Mouse (Mus musculus) limb, embryonic 13.5 days (tissue): ENCODE measurements at regions not wholly inside any gene's neighbourhood (a gene's known extent, or its start where the extent isn't known, plus 50 kb on each side); places are given as distances from the start of the nearest gene placed in this dataset.

Experiments used
- ATAC-seq: fragments of 200-750 bp; cut with Nextera tagmentation; 2 replicates; pipeline ENCODE4 v1.8.0; 2017; ENCODE audit warnings: low read depth, moderate number of reproducible peaks, moderate TSS enrichment; ENCODE audit not compliant: low FRiP score
- H3K27ac ChIP-seq: fragments of 300-500 bp; sonication (generic); 2 replicates; pipeline ENCODE4 v1.5.1; 2015; ENCODE audit warnings: inconsistent platforms, mild to moderate bottlenecking, moderate library complexity
- H3K27me3 ChIP-seq: fragments of 300-500 bp; sonication (generic); 2 replicates; pipeline ENCODE4 v1.6.1; 2015; ENCODE audit warnings: mild to moderate bottlenecking, inconsistent platforms
- H3K36me3 ChIP-seq: fragments of 300-500 bp; sonication (generic); 2 replicates; pipeline ENCODE4 v1.6.1; 2015; ENCODE audit warnings: inconsistent platforms, mild to moderate bottlenecking, moderate library complexity
- H3K4me1 ChIP-seq: fragments of 300-500 bp; sonication (generic); 2 replicates; pipeline ENCODE4 v1.6.1; 2015; ENCODE audit warnings: inconsistent platforms
- H3K4me2 ChIP-seq: fragments of 300-500 bp; sonication (generic); replicated peaks from 2 replicates; pipeline ENCODE4 v1.6.1; 2015; ENCODE audit warnings: inconsistent platforms, mild to moderate bottlenecking, moderate library complexity
- H3K4me3 ChIP-seq: fragments of 300-500 bp; sonication (generic); 2 replicates; pipeline ENCODE4 v1.5.1; 2015; ENCODE audit warnings: moderate library complexity, mild to moderate bottlenecking, inconsistent platforms
- H3K9ac ChIP-seq: fragments of 300-500 bp; sonication (generic); 2 replicates; pipeline ENCODE4 v1.6.1; 2015; ENCODE audit warnings: mild to moderate bottlenecking, inconsistent platforms
- H3K9me3 ChIP-seq: fragments of 300-500 bp; sonication (generic); 2 replicates; pipeline ENCODE4 v1.6.1; 2016; ENCODE audit warnings: inconsistent platforms
- WGBS: fragments of 180-500 bp; shearing (Covaris S2); methylation state at CpG from one replicate; pipeline ENCODE4 v1.1.7; 2015; 5-methylcytosine and 5-hydroxymethylcytosine counted together

- Histone ChIP-seq H3K27ac (no peak overlapping the region), H3K9ac (no peak overlapping the region), H3K4me2 (no peak overlapping the region), H3K4me1 (no peaks in the 10 kb centered on the region), H3K4me3 (no peak overlapping the region), H3K27me3 (no peaks in the 10 kb centered on the region), H3K36me3 (no peaks in the 10 kb centered on the region), H3K9me3 (peaks cover 10% of the 10 kb centered on the region; the same call in 1 of the 2 replicates)
- no peak for ATAC-seq
- WGBS, result 40% methylated on average over 1 of the region's 1 CpGs
Measured at GRCm38 (mm10) chr13:78323183-78323582, 123.6 kb upstream of the Nr2f1 start.

- no peak for ATAC-seq
- Histone ChIP-seq H3K4me3 (no peak overlapping the region), H3K27ac (no peak overlapping the region), H3K27me3 (no peaks in the 10 kb centered on the region), H3K9me3 (peaks cover 10% of the 10 kb centered on the region; the same call in 1 of the 2 replicates), H3K4me1 (no peaks in the 10 kb centered on the region), H3K4me2 (no peak overlapping the region), H3K9ac (no peak overlapping the region), H3K36me3 (no peaks in the 10 kb centered on the region)
- 93% methylated on average over 2 of the region's 2 CpGs for WGBS
Measured at GRCm38 (mm10) chr13:78318434-78318833, 118.9 kb upstream of the Nr2f1 start.

- no peak for ATAC-seq
- Histone ChIP-seq H3K36me3 (no peaks in the 10 kb centered on the region), H3K4me2 (no peak overlapping the region), H3K27ac (no peak overlapping the region), H3K4me3 (no peak overlapping the region), H3K27me3 (no peaks in the 10 kb centered on the region), H3K4me1 (no peaks in the 10 kb centered on the region), H3K9ac (no peak overlapping the region), H3K9me3 (no peaks in the 10 kb centered on the region)
- WGBS, result 27% methylated on average over 3 of the region's 3 CpGs
Measured at GRCm38 (mm10) chr13:78310837-78311236, 111.3 kb upstream of the Nr2f1 start.
